Mouse (Mus musculus) right cerebral cortex, postnatal 10 days (tissue): ENCODE measurements around the gene Lrrc73.

Source experiments
- DNase-seq, 2 experiments: peaks; one replicate each; pipeline ENCODE4 v3.0.0; 2021; ENCODE audit warnings: low spot score in 2 of 2

Gene Lrrc73

DNA sequence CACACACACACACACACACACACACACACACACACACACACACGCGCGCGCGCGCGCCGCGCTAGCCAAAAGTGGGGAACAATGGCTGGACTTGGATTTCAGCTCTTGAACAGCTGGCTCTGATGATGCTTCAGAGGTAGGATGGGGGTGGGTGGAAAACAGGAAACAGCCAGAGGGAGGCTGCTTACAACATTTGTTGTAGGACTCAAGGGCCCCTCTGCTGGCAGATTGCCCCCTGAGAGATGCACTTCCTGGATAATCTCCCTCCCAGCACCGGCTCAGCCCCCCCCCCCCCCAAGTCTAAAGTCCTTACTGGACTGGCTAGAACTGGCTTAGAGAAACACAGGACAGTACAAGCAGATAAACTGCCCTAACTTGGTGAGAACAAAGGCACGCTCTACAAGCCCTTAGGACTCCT lies 34.4 kb downstream of the Lrrc73 start:
- no peak for DNase-seq

DNA sequence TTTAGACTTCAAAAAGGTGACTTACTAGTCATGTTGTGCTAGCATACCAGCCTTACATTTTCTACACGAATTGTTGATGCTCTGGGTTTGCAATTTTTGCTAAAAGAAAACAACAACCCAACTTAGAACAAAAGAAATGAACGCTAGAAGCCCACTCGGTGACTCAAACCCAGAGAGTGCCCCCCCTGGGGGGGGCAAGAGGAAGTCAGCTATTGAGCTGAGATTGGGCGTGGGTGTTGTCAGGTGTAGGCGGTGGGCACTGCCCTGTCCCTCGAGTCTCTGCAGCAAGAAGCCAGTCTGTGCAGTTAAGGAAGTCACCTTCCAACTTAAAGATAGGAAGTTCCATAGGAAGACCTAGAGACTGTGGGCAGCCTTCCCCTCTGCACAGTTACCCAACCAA lies 43.3 kb downstream of the Lrrc73 start:
- no peak for DNase-seq

DNA sequence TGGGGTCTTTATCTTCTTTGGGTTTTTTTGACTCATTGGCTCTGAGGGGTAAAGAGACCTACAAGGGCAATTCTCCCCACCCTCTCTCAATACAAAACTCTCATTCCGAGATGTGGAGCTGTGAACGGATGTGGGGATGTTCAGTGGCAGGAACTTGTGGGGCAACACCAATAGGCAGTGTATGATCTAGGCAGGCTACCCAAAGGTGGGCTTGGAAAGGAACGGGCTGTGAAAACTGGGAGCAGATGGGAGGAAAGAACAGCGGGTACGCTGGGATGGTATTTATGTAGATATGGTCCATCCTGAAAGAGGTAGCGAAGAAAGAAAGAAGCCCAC lies 43.7 kb downstream of the Lrrc73 start:
- no peak for DNase-seq

DNA sequence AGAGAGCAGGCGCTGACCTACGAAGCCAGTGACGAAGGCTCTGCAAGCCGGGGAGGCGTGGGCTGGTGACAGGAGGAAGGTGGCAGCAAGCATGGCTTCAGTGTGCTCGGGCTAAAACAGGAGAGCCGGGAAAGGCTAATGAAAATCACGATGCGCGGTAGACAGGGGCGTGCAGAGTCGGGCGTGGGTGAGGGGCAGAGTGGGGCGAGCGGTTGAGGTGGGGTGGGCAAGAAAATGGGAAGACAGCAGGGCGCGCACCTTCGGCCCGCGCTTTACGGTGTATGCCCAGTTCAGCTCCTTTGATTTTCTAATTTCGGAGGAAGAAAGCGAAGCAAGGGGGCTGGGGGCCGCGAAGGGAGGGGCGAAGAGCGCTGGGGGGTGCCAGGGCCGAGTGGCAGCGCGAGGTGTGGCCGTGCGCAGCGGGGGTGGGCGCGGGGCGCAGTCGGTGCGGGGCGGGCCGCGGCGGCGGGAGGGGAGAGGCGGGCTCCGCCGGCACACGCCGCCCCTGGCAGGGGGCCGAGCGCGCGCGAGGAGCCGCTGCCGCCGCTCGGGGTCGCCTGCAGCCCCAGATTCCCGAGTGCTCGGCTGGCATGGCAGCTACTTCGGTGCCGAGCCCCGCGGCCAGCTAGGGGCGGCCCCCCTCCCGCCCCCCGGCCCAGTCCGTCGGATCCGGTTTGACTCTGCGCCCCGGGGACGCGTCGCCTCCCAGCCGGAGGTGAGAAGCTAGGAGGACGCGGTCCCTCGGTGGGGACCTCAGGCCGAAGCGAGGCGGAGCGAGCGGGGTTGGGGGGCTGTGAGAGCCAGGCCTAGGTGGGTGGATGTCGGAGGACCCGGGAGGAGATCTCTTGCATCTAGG lies 44.3 kb downstream of the Lrrc73 start, which contains the start of gene Dlk2:
TSS of gene Dlk2 (plus strand) at position 58 of the 856 bp plus-strand sequence.
- peak; percentile 74 to 82 for DNase-seq

DNA sequence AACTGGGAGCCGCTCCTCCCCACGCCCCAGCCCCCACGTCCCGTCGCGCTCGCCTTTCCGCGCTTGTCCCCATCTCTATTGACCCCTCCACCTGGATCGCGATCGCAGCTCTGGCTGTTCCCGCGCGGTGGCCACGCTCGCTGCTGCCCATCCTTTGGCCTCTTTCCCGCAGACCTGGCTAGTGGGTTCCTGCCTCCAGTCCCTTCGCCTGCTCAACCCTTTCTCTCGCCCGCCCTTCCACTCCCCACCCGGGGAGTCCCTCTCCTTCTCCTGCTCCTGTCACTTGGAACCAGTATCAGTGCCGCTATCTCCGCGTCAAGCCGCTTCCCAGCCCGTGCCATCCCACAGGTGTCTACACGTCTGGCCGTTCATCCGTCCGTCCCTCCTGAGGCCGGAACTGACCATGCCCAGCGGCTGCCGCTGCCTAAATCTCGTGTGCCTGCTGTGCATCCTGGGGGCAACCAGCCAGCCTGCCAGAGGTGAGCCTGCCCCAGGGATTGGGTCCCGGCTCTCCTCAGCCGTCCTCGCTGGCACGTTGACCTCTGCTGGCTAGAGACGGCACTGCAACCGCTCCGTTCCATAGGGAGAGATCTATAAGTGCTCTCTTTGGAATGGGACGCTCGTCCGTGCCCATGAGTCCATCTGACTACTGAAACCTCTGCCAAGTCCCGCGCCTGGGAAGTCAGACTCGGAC lies 45.0 kb downstream of the Lrrc73 start:
- peak; percentile 88 to 90 for DNase-seq

DNA sequence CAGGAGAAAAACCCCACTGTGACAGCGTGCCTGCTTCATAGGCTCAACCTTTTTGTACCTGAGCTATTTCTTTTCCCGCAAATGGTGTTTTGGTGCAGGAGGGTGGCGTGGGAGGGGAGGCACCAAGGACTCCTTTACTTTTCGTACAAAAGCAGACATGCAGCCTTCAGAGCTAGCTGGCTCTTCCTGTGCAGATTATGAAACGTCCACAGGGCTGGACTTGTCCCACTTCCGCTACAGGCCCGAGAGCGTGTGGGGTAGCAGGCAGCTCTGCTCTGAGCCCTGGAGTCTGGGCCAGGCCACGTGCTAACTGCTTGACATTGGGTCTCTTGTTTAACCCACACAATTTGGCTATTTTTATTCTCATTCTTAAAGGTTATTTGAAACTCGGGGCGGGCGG lies 48.6 kb downstream of the Lrrc73 start:
- DNase-seq: no peak

DNA sequence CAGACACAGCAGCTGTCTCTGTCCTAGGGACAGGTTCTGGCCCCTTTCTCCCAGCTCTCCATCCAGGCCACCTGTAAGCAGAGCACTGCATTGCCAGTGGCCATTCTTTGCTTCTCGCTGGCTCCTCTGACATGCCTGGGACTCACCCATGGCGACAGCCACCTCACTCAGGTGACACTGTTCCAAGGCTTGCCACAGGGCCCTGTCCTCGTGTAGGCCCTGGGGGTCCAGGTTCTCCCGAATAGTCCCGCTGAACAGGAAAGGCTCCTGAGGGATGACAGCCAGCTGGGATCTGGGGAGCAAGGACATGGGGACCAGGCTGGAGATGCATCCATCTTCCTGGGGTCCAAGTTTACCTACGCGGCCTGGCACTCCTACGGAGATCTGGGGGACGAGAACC lies 50.9 kb downstream of the Lrrc73 start:
- DNase-seq: no peak
